Comparison of ENCODE assay signal across 8 mouse cellular contexts in genomic region chr10:95501033-95501432, GRCm38 (mm10). TPM values are rescaled to one million over a fixed set of nuclear protein-coding genes. Genes with fewer than 3 reads are reported as not detected.
DNase-seq lines count a peak whose midpoint lies in the region; ATAC-seq and TF ChIP-seq lines count a peak whose summit lies in the region.

No protein-coding gene starts in this region.

- peaks cover 26% of the 10 kb centered on the region for H3K4me1 ChIP-seq in erythroblast, embryonic 14.5 days (ENCODE audit: control insufficient read depth)
- H3K4me1 ChIP-seq in embryonic fibroblast, embryonic 13.5 days (ENCODE audit: control insufficient read depth, insufficient read depth, low read length), result no peaks in the 10 kb centered on the region
- H3K4me1 ChIP-seq in liver, embryonic 13.5 days (replicated peaks), result peaks cover 17% of the 10 kb centered on the region

- no peak for TF ChIP-seq CTCF in embryonic fibroblast, embryonic 13.5 days (IDR thresholded peaks at IDR 0.05; ENCODE audit: borderline replicate concordance, insufficient read depth, low read length)

- ATAC-seq in erythroblast, adult 5-6 weeks (replicated peaks; ENCODE audit: low FRiP score, poor library complexity, severe bottlenecking), result no peak
- ATAC-seq in liver, embryonic 13.5 days (ENCODE audit: low read depth), result 0 out of 2 replicates have a peak, but pooled peaks have one; percentile 30

- H3K9ac ChIP-seq in liver, embryonic 13.5 days, result peak overlapping the region; percentile 85

- no peaks in the 10 kb centered on the region for H3K9me3 ChIP-seq in erythroblast, embryonic 14.5 days (ENCODE audit: control insufficient read depth, low read length)
- no peaks in the 10 kb centered on the region for H3K9me3 ChIP-seq in liver, embryonic 13.5 days (replicated peaks)

- no peak overlapping the region; the same call in 1 of the 2 replicates for H3K27ac ChIP-seq in embryonic fibroblast, embryonic 13.5 days (ENCODE audit: insufficient read depth, low read length)
- peak overlapping the region; percentile 45 for H3K27ac ChIP-seq in liver, embryonic 13.5 days

- no peaks in the 10 kb centered on the region for H3K27me3 ChIP-seq in erythroblast, embryonic 14.5 days (ENCODE audit: control insufficient read depth)
- H3K27me3 ChIP-seq in liver, embryonic 13.5 days, result no peaks in the 10 kb centered on the region

- peaks cover 21% of the 10 kb centered on the region for H3K36me3 ChIP-seq in erythroblast, embryonic 14.5 days (ENCODE audit: control insufficient read depth)
- peaks cover 17% of the 10 kb centered on the region for H3K36me3 ChIP-seq in liver, embryonic 13.5 days

- peak overlapping the region; percentile 82 for H3K4me3 ChIP-seq in erythroblast, embryonic 14.5 days (replicated peaks)
- peak overlapping the region; percentile 86 for H3K4me3 ChIP-seq in embryonic fibroblast, embryonic 13.5 days (ENCODE audit: insufficient read depth, low read length)
- H3K4me3 ChIP-seq in liver, embryonic 13.5 days (replicated peaks), result peak overlapping the region; percentile 88

- peak overlapping the region; percentile 77 for H3K4me2 ChIP-seq in liver, embryonic 13.5 days

- under 1% methylated on average over 7 of the region's 7 CpGs for WGBS in liver, embryonic 13.5 days (ENCODE audit: insufficient replicate concordance)

- DNase-seq in 3T3-L1 (ENCODE audit: low read depth, low spot score), result peak; percentile 30
- DNase-seq in liver, embryonic 13.5 days, result no peak
- no peak for DNase-seq in adrenal gland, adult 18-20 months (ENCODE audit: low spot score in 2 of 2)
- no peak for DNase-seq in frontal cortex, postnatal 36 days (ENCODE audit: low spot score in 2 of 2)
- no peak for DNase-seq in cerebellum, postnatal 10 days

- TF ChIP-seq POLR2A in embryonic fibroblast, embryonic 13.5 days (IDR thresholded peaks at IDR 0.05; ENCODE audit: low read depth, low read length), result no peak

RNA-seq across cellular contexts. Expression of gene Mrpl42, which starts 0.7 kb away (rescaled TPM):
- polyA plus RNA-seq in erythroblast, embryonic 14.5 days (2012), result 0.95 and 1.3 TPM in 2 replicates
- 29.2 and 61.9 TPM in 2 replicates for total RNA-seq in erythroblast, adult 5-6 weeks (2015; ENCODE audit: low replicate concordance)
- 18.5 and 27.3 TPM in 2 replicates for total RNA-seq in erythroblast, adult 5-6 weeks (2017; ENCODE audit: low replicate concordance)
- 92.7 and 93.8 TPM in 2 replicates for polyA plus RNA-seq in embryonic fibroblast, embryonic 13.5 days (2011; ENCODE audit: insufficient read length, low read depth, missing spikeins)
- 255 and 265 TPM in 2 replicates for polyA plus RNA-seq in liver, embryonic 13.5 days (2015; fragmentation: Nextera tagmentation; extraction: Ambion mirVana)
- total RNA-seq in adrenal gland, adult 18-20 months (2021), result 100 to 1,000 TPM; 123 to 155 TPM

RNA-seq across cellular contexts. Expression of gene Ube2n, which starts 13.9 kb away (rescaled TPM):
- 4.4 and 6.9 TPM in 2 replicates for polyA plus RNA-seq in erythroblast, embryonic 14.5 days (2012)
- total RNA-seq in erythroblast, adult 5-6 weeks (2015; ENCODE audit: low replicate concordance), result 139 and 159 TPM in 2 replicates
- 19.4 and 23.5 TPM in 2 replicates for total RNA-seq in erythroblast, adult 5-6 weeks (2017; ENCODE audit: low replicate concordance)
- 167 and 200 TPM in 2 replicates for polyA plus RNA-seq in embryonic fibroblast, embryonic 13.5 days (2011; ENCODE audit: insufficient read length, low read depth, missing spikeins)
- polyA plus RNA-seq in liver, embryonic 13.5 days (2015; fragmentation: Nextera tagmentation; extraction: Ambion mirVana), result 183 and 200 TPM in 2 replicates
- total RNA-seq in adrenal gland, adult 18-20 months (2021), result 100 to 1,000 TPM; 138 to 139 TPM

Comparison
In these comparisons a context has a peak if more than half of its experiments do, and no peak if none do; other contexts are left out.
1. RNA of gene Mrpl42, which starts 0.7 kb away (polyA plus RNA-seq): 255 to 265 TPM in liver, embryonic 13.5 days and 92.7 to 93.8 TPM in embryonic fibroblast, embryonic 13.5 days; 0.95 to 1.3 TPM in erythroblast, embryonic 14.5 days; every median in the first group is over 10 times any median in the second.
2. RNA of gene Ube2n, which starts 13.9 kb away (polyA plus RNA-seq): 167 to 200 TPM in embryonic fibroblast, embryonic 13.5 days and 183 to 200 TPM in liver, embryonic 13.5 days; 4.4 to 6.9 TPM in erythroblast, embryonic 14.5 days; every median in the first group is over 10 times any median in the second.
3. Peak in every context shown above with its lines, with median percentiles within 50 percentile points of each other: H3K4me3 ChIP-seq.